Mouse (Mus musculus): ENCODE results near the gene Alx3. TPM values are rescaled to one million over a fixed set of nuclear protein-coding genes. Genes with fewer than 3 reads are reported as not detected.

The Alx3 gene
- polyA plus RNA-seq, 1 experiment from 2014 or later, result 8.7 TPM

Other genes with a start within 250 kb of the Alx3 start
- gene Kcnc4, start 135.5 kb upstream of the Alx3 start, polyA plus RNA-seq (2016; fragmentation: Nextera tagmentation; extraction: Ambion mirVana), result 0.32 and 0.47 TPM in 2 replicates
- 5.7 and 8.3 TPM in 2 replicates for gene Slc6a17, start 77.0 kb upstream of the Alx3 start, polyA plus RNA-seq (2016; fragmentation: Nextera tagmentation; extraction: Ambion mirVana)
- 0.19 and 0.27 TPM in 2 replicates for gene Ubl4b, start 40.0 kb upstream of the Alx3 start, polyA plus RNA-seq (2016; fragmentation: Nextera tagmentation; extraction: Ambion mirVana)
- not detected in 2 replicates for gene Gm10961, start 36.3 kb downstream of the Alx3 start, polyA plus RNA-seq (2016; fragmentation: Nextera tagmentation; extraction: Ambion mirVana)
- 115 and 120 TPM in 2 replicates for gene Strip1, start 36.7 kb downstream of the Alx3 start, polyA plus RNA-seq (2016; fragmentation: Nextera tagmentation; extraction: Ambion mirVana)
- gene Ahcyl1, start 101.5 kb downstream of the Alx3 start, polyA plus RNA-seq (2016; fragmentation: Nextera tagmentation; extraction: Ambion mirVana), result 124 and 130 TPM in 2 replicates
- gene Csf1, start 165.4 kb downstream of the Alx3 start, polyA plus RNA-seq (2016; fragmentation: Nextera tagmentation; extraction: Ambion mirVana), result 6.1 and 8.3 TPM in 2 replicates